ENCODE assay signal across 8 mouse cellular contexts in genomic region chr5:136428498-136429060, GRCm38 (mm10).
A peak's percentile ranks its signal among the peaks of the same experiment; 100 is the strongest.
DNase-seq lines count a peak whose midpoint lies in the region; ATAC-seq lines count a peak whose summit lies in the region.

No protein-coding gene starts in this region.

- peak overlapping the region; percentile 97 for H3K27ac ChIP-seq in heart, embryonic 13.5 days (replicated peaks)

- no peaks in the 10 kb centered on the region for H3K9me3 ChIP-seq in heart, embryonic 13.5 days

- peak overlapping the region; percentile 58 for H3K4me2 ChIP-seq in heart, embryonic 13.5 days

- WGBS in heart, embryonic 13.5 days, result 25% methylated on average over 6 of the region's 6 CpGs

- H3K36me3 ChIP-seq in heart, embryonic 13.5 days, result no peaks in the 10 kb centered on the region; the same call in 1 of the 2 replicates

- no peak for ATAC-seq in heart, embryonic 13.5 days (ENCODE audit: extremely low read depth, insufficient number of reproducible peaks, low FRiP score, low TSS enrichment)

- peaks cover 53% of the 10 kb centered on the region for H3K4me1 ChIP-seq in heart, embryonic 13.5 days

- H3K27me3 ChIP-seq in heart, embryonic 13.5 days (replicated peaks), result no peaks in the 10 kb centered on the region

- H3K4me3 ChIP-seq in heart, embryonic 13.5 days, result no peak overlapping the region

- peak; percentile 15 for DNase-seq in cerebellum, adult 11 months
- DNase-seq in cerebellum, adult 11-12 months, result no peak
- DNase-seq in adrenal gland, postnatal 10 days, result peak; percentile 50
- peak; percentile 59 to 74 for DNase-seq in kidney, postnatal 25 days
- DNase-seq in spleen, postnatal 36 days (ENCODE audit: low spot score in 2 of 2), result peak; percentile 79 to 80
- no peak for DNase-seq in thymus, postnatal 4 days
- DNase-seq in layer of hippocampus, adult 18-20 months (ENCODE audit: low spot score in 2 of 2), result no peak

- H3K9ac ChIP-seq in heart, embryonic 13.5 days, result peak overlapping the region; percentile 48

Comparison
In these comparisons a context has a peak if more than half of its experiments do, and no peak if none do; other contexts are left out.
1. DNase-seq: peak in cerebellum, adult 11 months (single experiment), adrenal gland, postnatal 10 days (single experiment), kidney, postnatal 25 days (2 of 2) and spleen, postnatal 36 days (2 of 2); none in cerebellum, adult 11-12 months (single experiment), thymus, postnatal 4 days (single experiment) and layer of hippocampus, adult 18-20 months (0 of 2).